Mouse (Mus musculus): Measurements from ENCODE around the gene Aff1. TPM values are rescaled to one million over a fixed set of nuclear protein-coding genes. Genes with fewer than 3 reads are reported as not detected.

The Aff1 gene
- polyA plus RNA-seq, 1 experiment from 2014 or later, result 12.1 TPM

DNA sequence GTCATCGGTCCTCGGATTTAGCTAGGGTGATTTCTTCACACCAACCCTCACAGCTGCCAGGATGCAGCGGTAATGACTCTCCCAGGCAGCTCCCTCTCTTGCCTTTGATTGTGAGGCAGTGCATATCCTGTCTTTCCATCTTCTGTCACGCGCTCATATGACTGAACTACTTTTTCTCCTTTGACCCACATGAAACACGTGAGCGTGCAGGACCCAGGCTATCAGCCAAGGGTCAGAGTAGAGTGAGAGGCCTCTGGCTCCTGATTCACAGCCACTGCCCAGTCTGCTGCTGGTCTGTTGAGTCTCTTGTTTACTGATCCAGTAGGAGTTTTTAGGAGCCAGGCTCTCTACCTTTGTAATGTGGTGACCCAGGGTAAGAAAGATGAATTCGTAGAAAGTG, 156.4 kb downstream of the Aff1 start:
- Histone ChIP-seq H3K27ac (ENCODE audit: low read depth, low read length) (no peak overlapping the region), H3K9me3 (replicated peaks; ENCODE audit: control insufficient read depth, low read length) (no peaks in the 10 kb centered on the region), H3K36me3 (ENCODE audit: control insufficient read depth, insufficient read depth, low read length) (peaks cover 11% of the 10 kb centered on the region), H3K9ac (ENCODE audit: low read depth, low read length) (no peak overlapping the region), H3K4me2 (no peak overlapping the region), H3K4me3 (ENCODE audit: low read depth, low read length) (no peak overlapping the region), H3K27me3 (ENCODE audit: control insufficient read depth, insufficient read depth, low read length) (no peaks in the 10 kb centered on the region), H3K4me1 (ENCODE audit: control insufficient read depth, insufficient read depth, low read length) (no peaks in the 10 kb centered on the region)
- 88% methylated on average over 8 of the region's 8 CpGs for whole genome bisulfite sequencing (ENCODE audit: insufficient replicate concordance)
- ATAC-seq (replicated peaks; ENCODE audit: insufficient number of reproducible peaks, low FRiP score, low TSS enrichment), result no peak

DNA sequence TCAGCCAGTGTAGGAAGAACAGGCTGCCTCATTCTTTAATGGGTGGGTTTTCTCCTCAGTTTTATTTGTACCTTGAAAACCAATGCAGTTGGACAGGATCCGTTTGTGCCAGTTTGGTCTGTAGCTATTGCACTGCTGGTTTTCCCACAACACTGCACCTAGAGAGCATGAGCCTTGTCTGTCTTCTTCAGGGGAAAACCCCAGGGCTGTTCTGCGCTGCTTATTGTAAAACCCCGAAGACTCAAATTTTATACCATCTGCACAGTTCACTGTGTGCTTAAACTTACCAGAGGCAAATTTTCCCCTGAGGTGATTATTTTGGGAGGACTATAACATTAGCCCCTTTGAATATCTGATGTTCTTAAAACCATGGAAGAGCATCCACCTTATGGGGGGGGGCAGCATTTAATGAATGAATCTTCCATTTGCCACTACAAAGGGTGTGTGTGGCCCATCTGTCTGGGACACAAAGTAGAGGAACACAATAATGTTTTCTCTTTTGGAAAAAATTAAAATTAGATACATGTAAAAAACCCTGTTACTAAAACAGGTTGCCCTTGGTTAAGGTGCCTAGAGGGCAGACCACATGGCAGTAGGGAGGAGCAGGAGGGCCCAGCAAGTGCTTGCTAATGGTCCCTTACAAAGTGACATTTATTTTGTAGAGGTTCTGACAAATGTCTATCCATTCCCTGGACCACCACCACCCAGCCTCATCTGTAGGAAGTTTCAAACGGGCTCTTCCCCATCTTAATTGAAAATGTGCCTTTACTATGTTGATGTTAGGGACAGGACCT, 160.8 kb downstream of the Aff1 start:
- Histone ChIP-seq H3K9me3 (replicated peaks; ENCODE audit: control insufficient read depth, low read length) (no peaks in the 10 kb centered on the region), H3K36me3 (ENCODE audit: control insufficient read depth, insufficient read depth, low read length) (peaks cover 5% of the 10 kb centered on the region; the same call in 1 of the 2 replicates), H3K9ac (ENCODE audit: low read depth, low read length) (no peak overlapping the region), H3K27ac (ENCODE audit: low read depth, low read length) (no peak overlapping the region), H3K4me2 (no peak overlapping the region), H3K4me1 (ENCODE audit: control insufficient read depth, insufficient read depth, low read length) (0 out of 2 replicates have a peak, but pooled peaks cover 3% of the 10 kb centered on the region), H3K4me3 (ENCODE audit: low read depth, low read length) (no peak overlapping the region), H3K27me3 (ENCODE audit: control insufficient read depth, insufficient read depth, low read length) (no peaks in the 10 kb centered on the region)
- no peak for ATAC-seq (replicated peaks; ENCODE audit: insufficient number of reproducible peaks, low FRiP score, low TSS enrichment)
- 85% methylated on average over 4 of the region's 4 CpGs for WGBS (ENCODE audit: insufficient replicate concordance)

DNA sequence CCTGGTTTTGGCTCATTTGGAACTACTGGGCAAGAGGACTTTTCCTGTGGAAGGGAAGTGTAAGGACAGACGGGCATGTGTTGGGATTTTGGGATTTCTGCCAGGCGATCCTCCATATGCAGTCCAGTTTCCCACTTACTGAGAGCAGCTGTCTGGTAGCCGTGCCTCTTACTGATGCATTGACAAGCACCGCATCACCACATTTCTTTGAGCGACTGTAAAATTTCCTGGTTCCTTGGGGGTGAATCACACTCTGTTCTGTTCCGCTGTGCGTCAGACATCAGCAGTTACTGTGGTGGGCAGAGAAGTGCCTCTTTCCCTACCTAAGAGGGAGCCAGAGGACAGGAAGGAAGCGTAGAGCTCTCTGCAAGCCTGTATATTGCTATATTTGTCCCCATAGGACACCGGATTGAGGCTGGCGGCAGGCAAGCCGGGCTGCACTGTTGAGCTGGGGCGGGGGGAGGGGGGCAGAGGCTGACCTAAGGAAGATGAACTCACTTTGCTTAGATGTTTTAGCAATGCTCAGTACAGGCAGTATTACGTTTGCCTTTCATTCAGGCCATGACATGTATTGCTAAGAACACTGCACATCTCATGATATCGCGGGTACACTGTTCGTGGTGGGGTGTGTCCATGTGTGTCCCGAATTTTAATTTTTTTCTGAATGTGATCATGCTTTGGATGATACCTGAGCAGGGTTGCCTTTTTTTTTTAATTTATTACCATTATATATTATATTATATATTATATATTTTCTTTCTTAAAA, 162.1 kb downstream of the Aff1 start:
- H3K27ac ChIP-seq (ENCODE audit: low read depth, low read length), result no peak overlapping the region
- H3K27me3 ChIP-seq (ENCODE audit: control insufficient read depth, insufficient read depth, low read length), result no peaks in the 10 kb centered on the region
- 68% methylated on average over 17 of the region's 17 CpGs for WGBS (ENCODE audit: insufficient replicate concordance)
- ATAC-seq (replicated peaks; ENCODE audit: insufficient number of reproducible peaks, low FRiP score, low TSS enrichment), result no peak
- H3K9ac ChIP-seq (ENCODE audit: low read depth, low read length), result no peak overlapping the region
- H3K4me2 ChIP-seq, result no peak overlapping the region
- no peaks in the 10 kb centered on the region for H3K9me3 ChIP-seq (replicated peaks; ENCODE audit: control insufficient read depth, low read length)
- H3K4me3 ChIP-seq (ENCODE audit: low read depth, low read length), result no peak overlapping the region
- 0 out of 2 replicates have a peak, but pooled peaks cover 3% of the 10 kb centered on the region for H3K4me1 ChIP-seq (ENCODE audit: control insufficient read depth, insufficient read depth, low read length)
- H3K36me3 ChIP-seq (ENCODE audit: control insufficient read depth, insufficient read depth, low read length), result peaks cover 4% of the 10 kb centered on the region; the same call in 1 of the 2 replicates

DNA sequence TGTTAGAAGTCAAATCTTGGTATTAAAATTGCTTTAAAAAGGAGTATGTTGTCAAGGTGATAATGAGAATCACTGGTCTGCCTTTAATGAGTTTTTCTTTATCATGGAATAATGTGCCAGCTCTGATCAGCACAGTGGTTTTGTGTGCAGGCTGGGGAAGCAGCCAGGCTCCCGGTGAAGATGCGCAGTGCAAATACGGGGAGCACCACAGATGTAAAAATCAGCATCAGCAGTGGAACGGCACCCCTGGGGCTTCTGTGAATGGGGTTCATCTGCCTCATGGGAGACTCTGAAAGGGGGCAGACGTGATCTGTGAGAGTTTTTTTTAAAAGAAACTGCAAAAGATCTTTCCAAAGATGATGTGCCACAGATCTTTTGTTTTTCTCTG, 162.6 kb downstream of the Aff1 start:
- Histone ChIP-seq H3K4me3 (ENCODE audit: low read depth, low read length) (no peak overlapping the region), H3K27ac (ENCODE audit: low read depth, low read length) (no peak overlapping the region), H3K27me3 (ENCODE audit: control insufficient read depth, insufficient read depth, low read length) (no peaks in the 10 kb centered on the region), H3K4me1 (ENCODE audit: control insufficient read depth, insufficient read depth, low read length) (0 out of 2 replicates have a peak, but pooled peaks cover 3% of the 10 kb centered on the region), H3K9me3 (replicated peaks; ENCODE audit: control insufficient read depth, low read length) (no peaks in the 10 kb centered on the region), H3K4me2 (no peak overlapping the region), H3K9ac (ENCODE audit: low read depth, low read length) (no peak overlapping the region), H3K36me3 (ENCODE audit: control insufficient read depth, insufficient read depth, low read length) (peaks cover 3% of the 10 kb centered on the region; the same call in 1 of the 2 replicates)
- ATAC-seq (replicated peaks; ENCODE audit: insufficient number of reproducible peaks, low FRiP score, low TSS enrichment), result no peak
- WGBS (ENCODE audit: insufficient replicate concordance), result 87% methylated on average over 5 of the region's 5 CpGs

DNA sequence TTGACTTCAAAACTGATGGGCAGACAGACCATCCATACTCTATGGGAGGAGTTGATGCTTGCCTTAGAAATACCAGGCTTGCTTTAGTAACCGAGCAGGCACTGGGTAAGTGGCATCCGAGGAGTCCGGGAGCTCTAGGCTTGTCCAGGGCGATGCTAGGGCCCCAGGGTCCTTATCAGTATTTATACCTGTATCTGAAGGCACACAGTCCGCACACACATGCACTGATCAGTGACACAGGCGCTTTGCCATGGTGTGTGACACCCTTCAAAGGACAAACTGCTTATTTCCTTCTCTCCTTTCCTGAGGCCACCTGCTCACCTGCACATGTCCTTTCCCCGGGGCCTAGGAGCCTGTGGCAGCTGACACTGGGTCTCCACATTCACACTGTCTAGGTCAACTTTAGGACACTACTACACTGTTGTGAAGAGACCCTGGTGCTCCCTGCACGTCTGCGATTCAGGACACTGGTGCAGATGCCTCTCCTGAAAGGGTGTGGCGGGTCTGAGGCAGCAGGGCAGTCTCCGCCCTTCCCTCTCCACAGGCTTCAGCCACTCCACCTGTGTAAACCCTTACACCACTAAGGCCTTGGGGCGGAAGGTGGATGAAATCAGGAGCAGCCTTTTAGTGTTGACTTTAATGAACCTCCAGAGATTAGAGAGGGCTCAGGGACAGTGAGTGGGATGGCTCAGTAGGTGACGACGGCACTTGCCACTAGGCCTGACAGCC, 163.5 kb downstream of the Aff1 start:
- ATAC-seq (replicated peaks; ENCODE audit: insufficient number of reproducible peaks, low FRiP score, low TSS enrichment), result no peak

DNA sequence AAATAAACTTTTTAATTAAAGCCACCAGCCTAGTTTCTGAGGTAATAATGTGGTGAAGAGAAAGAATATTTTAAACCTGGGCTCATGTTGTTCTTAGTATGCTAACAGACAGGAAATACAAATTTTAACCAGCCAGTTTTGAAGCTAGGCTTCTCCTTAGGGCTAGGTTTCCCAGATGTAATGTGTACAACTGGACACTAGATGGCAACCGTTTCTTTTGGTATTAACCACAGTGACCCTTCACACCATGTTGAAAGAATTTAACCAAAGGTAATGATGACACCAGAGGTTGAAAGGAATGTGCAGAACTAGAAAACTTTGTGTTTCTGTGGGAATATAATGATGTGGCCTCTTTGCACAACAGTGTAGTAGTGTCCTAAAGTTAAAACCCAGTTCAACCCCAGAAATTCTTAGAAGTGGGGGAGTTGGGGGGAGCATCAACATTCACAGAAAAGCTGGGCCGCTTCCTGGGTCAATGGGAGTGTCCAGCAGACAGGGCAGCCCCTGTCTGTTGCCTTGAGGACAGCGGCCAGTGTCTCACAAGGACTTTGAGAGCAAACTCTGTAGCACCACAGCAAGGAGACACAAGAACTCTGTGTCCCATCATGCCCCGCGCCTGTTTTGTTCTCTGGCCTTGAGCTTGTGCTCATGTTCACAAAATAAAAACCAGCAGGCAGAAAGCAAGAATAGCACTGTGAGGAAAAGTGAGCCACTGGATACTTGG, 164.3 kb downstream of the Aff1 start:
- no peak overlapping the region for H3K27ac ChIP-seq (ENCODE audit: low read depth, low read length)
- no peak overlapping the region for H3K4me2 ChIP-seq
- ATAC-seq (replicated peaks; ENCODE audit: insufficient number of reproducible peaks, low FRiP score, low TSS enrichment), result no peak
- H3K27me3 ChIP-seq (ENCODE audit: control insufficient read depth, insufficient read depth, low read length), result no peaks in the 10 kb centered on the region
- no peak overlapping the region for H3K9ac ChIP-seq (ENCODE audit: low read depth, low read length)
- no peaks in the 10 kb centered on the region for H3K36me3 ChIP-seq (ENCODE audit: control insufficient read depth, insufficient read depth, low read length)
- WGBS (ENCODE audit: insufficient replicate concordance), result 60% methylated on average over 5 of the region's 5 CpGs
- no peak overlapping the region for H3K4me3 ChIP-seq (ENCODE audit: low read depth, low read length)
- 0 out of 2 replicates have a peak, but pooled peaks cover 3% of the 10 kb centered on the region for H3K4me1 ChIP-seq (ENCODE audit: control insufficient read depth, insufficient read depth, low read length)
- no peaks in the 10 kb centered on the region for H3K9me3 ChIP-seq (replicated peaks; ENCODE audit: control insufficient read depth, low read length)

More for the DNA sequence above, 163.5 kb downstream of the Aff1 start:
- Histone ChIP-seq H3K27me3 (ENCODE audit: control insufficient read depth, insufficient read depth, low read length) (no peaks in the 10 kb centered on the region), H3K9me3 (replicated peaks; ENCODE audit: control insufficient read depth, low read length) (no peaks in the 10 kb centered on the region), H3K4me1 (ENCODE audit: control insufficient read depth, insufficient read depth, low read length) (0 out of 2 replicates have a peak, but pooled peaks cover 3% of the 10 kb centered on the region), H3K27ac (ENCODE audit: low read depth, low read length) (no peak overlapping the region), H3K9ac (ENCODE audit: low read depth, low read length) (no peak overlapping the region), H3K4me2 (no peak overlapping the region), H3K36me3 (ENCODE audit: control insufficient read depth, insufficient read depth, low read length) (peaks cover 1% of the 10 kb centered on the region; the same call in 1 of the 2 replicates), H3K4me3 (ENCODE audit: low read depth, low read length) (no peak overlapping the region)
- 76% methylated on average over 14 of the region's 14 CpGs for WGBS (ENCODE audit: insufficient replicate concordance)

DNA sequence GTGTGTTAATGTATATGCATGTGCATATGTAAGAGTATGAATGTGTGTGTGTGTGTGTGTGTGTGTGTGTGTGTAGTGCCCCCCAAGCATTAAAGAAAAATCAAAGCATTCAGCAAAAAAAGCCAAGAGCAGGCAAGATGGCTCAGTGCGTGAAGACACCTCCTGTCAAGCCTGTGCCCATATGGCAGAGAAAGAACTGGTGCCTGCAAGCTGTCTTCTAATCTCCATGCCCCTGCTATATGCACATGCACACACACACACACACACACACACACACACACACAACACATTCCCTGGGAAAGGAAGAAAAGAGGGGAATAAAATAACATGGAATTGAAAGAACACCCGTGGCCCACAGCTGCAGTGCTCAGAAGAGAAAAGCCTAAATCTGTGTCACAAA, 165.0 kb downstream of the Aff1 start:
- Histone ChIP-seq H3K4me3 (ENCODE audit: low read depth, low read length) (no peak overlapping the region), H3K9me3 (replicated peaks; ENCODE audit: control insufficient read depth, low read length) (no peaks in the 10 kb centered on the region), H3K36me3 (ENCODE audit: control insufficient read depth, insufficient read depth, low read length) (no peaks in the 10 kb centered on the region), H3K27ac (ENCODE audit: low read depth, low read length) (no peak overlapping the region), H3K4me2 (no peak overlapping the region), H3K9ac (ENCODE audit: low read depth, low read length) (no peak overlapping the region), H3K27me3 (ENCODE audit: control insufficient read depth, insufficient read depth, low read length) (no peaks in the 10 kb centered on the region), H3K4me1 (ENCODE audit: control insufficient read depth, insufficient read depth, low read length) (0 out of 2 replicates have a peak, but pooled peaks cover 3% of the 10 kb centered on the region)
- ATAC-seq (replicated peaks; ENCODE audit: insufficient number of reproducible peaks, low FRiP score, low TSS enrichment), result no peak
- 78% methylated on average over 2 of the region's 2 CpGs for WGBS (ENCODE audit: insufficient replicate concordance)

DNA sequence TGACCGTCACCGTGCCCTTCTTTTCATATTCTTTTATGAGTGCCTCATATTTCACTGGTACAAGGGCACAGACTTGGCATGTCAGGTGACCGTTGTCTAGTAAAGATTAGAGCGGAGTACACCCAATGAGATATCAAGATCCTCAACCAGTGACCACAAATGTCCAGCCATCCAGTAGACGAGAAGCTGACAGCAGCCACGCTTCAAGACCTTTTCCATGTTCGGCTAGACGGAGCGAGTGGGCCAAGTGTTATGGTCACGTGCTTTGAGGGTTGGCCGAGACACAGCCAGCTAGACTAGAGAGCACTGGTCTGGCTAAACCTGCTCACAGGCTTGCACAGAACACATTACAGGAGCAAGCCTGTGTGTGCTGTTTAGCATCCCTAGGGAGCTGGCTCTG, 168.4 kb downstream of the Aff1 start:
- Histone ChIP-seq H3K4me2 (no peak overlapping the region), H3K9ac (ENCODE audit: low read depth, low read length) (no peak overlapping the region), H3K4me1 (ENCODE audit: control insufficient read depth, insufficient read depth, low read length) (no peaks in the 10 kb centered on the region), H3K9me3 (replicated peaks; ENCODE audit: control insufficient read depth, low read length) (no peaks in the 10 kb centered on the region), H3K27ac (ENCODE audit: low read depth, low read length) (no peak overlapping the region), H3K4me3 (ENCODE audit: low read depth, low read length) (no peak overlapping the region), H3K36me3 (ENCODE audit: control insufficient read depth, insufficient read depth, low read length) (no peaks in the 10 kb centered on the region), H3K27me3 (ENCODE audit: control insufficient read depth, insufficient read depth, low read length) (no peaks in the 10 kb centered on the region)
- no peak for ATAC-seq (replicated peaks; ENCODE audit: insufficient number of reproducible peaks, low FRiP score, low TSS enrichment)
- 87% methylated on average over 11 of the region's 11 CpGs for WGBS (ENCODE audit: insufficient replicate concordance)
